Mouse (Mus musculus) layer of hippocampus, adult 6 months (tissue): ENCODE results near the gene Hp. TPM values are rescaled to one million over a fixed set of nuclear protein-coding genes. Genes with fewer than 3 reads are reported as not detected.

ENCODE experiments used
- long read RNA-seq, 2 experiments: library from polyadenylated mRNA; unstranded; transcript quantifications; one replicate each; pipeline ENCODE4 v2.0.0; 2019 to 2020
- polyA plus RNA-seq: library from polyadenylated mRNA; unstranded; fragments of <200 nt; fragmentation: Nextera tagmentation; gene quantifications from 2 replicates; pipeline ENCODE4 v1.2.3, GENCODE M21; 2021

Hp gene
- 0.31 and 0.34 TPM in 2 replicates for polyA plus RNA-seq
- long read RNA-seq, experiment 1, result 0 reads
- long read RNA-seq, experiment 2, partial matches to known transcripts, result 1 of 1 reads
- long read RNA-seq, experiment 2, other reads (novel, unspliced or antisense), result 0 of 1 reads

DNA sequence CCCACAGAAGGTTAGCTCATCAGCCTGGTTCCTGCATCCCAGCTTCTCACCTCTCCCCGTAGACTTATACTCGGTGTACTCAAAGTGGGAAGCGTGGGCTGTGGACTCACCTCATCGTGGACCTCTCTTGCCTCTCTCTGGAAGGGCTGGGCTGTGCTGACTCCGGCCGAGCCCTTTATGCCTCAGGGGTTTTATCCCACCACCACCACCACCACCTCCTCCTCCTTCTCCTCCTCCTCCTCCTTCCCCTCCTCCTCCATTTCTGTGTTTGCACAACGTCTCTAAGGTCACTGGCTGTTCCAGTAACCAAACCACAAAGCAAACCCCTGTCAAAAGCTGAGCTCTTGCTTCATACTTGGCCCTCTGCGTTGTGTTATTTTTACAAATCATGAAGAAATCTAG is at the start of gene Hp:
TSS of gene Hp (minus strand) at position 273 of the 402 bp plus-strand sequence.

DNA sequence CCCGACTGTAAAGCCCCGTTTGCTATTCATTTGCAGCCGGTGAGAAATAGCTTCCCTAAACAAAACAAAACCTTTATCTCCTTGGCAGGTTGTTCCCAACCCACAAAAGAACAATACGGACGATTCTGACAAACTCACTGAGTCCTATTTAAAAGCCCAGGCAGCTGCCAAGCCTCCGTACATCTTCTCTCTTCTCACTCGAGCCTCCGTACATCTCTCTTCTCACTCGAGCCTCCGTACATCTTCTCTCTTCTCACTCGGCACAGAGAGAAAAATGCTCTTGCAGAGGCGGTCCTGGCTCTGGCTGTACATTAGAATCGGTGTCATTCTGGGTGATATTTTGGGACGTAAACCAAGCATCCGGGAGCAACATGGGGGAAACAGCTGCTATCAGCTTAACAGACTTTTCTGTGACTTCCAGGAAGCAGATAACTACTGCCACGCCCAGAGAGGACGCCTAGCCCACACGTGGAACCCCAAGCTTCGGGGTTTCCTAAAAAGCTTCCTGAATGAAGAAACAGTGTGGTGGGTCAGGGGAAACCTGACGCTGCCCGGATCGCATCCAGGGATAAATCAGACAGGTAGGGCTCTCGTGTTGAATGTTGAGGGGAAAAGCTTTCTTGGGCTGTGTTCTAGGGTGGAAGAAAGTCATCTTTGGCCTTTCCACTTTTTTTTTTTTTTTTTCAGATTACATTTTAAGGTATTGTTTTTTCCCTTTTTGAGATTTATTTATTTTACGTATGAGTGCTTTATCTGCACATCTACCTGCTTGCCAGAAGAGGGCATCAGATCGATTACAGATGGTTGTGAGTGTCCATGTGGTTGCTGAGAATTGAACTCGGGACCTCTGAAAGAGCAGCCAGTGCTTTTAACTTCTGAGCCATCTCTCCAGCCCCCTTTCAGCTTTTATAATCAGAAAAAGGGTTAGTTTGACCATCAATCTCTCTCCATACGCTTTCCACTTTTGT is 35.6 kb upstream of the Hp start, which contains the start of gene Pkd1l3:
TSS of gene Pkd1l3 (plus strand) at position 275 of the 968 bp plus-strand sequence.

DNA sequence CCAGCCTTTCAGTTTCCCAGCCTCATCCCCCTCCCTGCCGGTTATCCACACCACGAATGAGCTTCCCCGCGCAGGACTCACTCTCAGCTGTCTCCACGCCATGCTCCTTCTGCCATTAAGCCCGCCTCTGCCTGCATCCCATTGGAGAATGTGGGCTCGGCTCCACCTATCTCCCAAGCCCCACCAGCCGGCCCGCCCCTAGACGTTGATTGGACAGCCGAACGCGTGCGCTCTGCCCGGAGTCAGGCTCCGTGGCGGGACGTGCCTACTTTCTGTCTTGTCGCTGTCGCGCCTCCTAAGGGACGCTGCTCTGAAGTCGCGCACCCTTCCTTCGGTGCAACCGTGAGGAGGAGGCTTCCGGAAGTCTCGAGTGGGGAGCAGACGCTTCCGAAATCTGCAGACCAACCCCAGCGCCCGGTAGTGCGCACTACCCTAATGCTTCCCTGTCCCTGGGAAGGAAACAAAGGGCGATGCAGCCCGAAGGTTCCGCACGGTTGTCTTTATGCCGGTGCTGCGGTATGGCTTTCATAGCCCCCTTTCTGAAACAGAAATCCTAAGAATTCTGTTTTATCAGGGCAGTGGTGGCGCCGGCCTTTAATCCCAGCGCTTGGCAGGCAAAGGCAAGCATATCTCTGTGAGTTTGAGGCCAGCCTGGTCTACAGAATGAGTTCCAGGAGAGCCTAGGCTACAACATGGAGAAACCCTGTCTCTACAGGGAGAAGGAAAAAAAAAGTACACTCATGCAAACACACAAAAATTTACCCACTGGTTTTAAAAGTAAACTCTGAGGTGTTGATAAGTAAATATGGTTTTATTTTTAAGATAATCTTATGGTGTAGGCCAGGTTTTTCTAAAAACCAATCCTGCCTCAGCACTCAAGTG is 29.5 kb upstream of the Hp start, which contains the start of gene Dhodh:
TSS of gene Dhodh (minus strand) at position 403 of the 882 bp plus-strand sequence.

DNA sequence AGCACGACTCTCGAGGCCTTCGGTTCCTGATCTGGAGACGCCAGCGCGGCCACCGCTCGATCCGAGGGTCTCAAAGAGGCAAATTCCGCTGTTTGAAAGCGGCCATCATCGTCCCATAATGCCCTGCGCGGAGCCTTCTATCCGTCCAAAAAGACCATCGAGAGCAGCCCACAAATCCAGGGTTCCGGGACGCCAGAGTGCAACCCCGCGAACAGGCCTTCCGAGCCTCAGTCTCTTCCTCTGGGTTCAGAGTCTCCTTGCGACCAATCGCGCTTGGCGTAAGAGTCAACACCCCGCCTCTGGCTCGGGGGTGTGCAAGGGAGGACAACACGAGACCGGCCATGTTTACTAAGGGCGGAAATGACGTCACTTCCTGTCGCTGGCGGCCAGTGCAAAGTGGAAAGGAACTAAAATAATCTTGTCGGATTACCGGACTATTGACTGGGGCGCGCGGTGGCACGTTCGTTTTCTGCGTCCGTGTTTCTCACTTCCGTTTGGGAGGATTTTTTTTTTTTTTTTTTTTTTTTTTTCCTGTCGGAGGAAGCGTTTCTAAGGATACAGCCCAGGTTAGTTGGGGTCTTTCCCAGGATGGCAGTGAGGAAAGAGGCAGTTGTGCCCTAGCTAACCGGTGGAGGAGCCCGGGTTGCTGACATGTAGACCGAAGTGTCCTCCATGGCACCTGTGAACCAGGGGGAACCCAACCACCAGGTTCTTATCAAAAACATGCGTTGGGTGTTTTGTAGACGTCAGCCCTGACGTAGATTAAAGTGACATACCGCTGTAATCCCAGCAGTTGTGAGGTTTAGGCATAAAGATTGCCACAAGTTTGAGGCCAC is 13.3 kb downstream of the Hp start, which contains the start of the genes Dhx38 and Txnl4b:
TSS of gene Dhx38 (minus strand) at position 364 of the 836 bp plus-strand sequence.
TSS of gene Txnl4b (plus strand) at position 395 of the 836 bp plus-strand sequence.

Other genes with a start within 250 kb of the Hp start
- 0.09 and 0.10 TPM in 2 replicates for gene Pmfbp1, start 85.1 kb downstream of the Hp start, polyA plus RNA-seq
- 6.8 and 7.5 TPM in 2 replicates for gene Dhx38, start 13.3 kb downstream of the Hp start, polyA plus RNA-seq
- 39.7 and 61.6 TPM in 2 replicates for gene Txnl4b, start 13.3 kb downstream of the Hp start, polyA plus RNA-seq
- gene Dhodh, start 29.5 kb upstream of the Hp start, polyA plus RNA-seq, result 21.1 and 24.5 TPM in 2 replicates
- 0.34 and 0.65 TPM in 2 replicates for gene Pkd1l3, start 35.3 kb upstream of the Hp start, polyA plus RNA-seq
- 82.3 and 82.8 TPM in 2 replicates for gene Ist1, start 114.1 kb upstream of the Hp start, polyA plus RNA-seq
- 7.7 and 9.5 TPM in 2 replicates for gene Zfp821, start 126.4 kb upstream of the Hp start, polyA plus RNA-seq
- 2.1 and 2.2 TPM in 2 replicates for gene Atxn1l, start 158.6 kb upstream of the Hp start, polyA plus RNA-seq
- 19.0 and 20.4 TPM in 2 replicates for gene Ap1g1, start 199.4 kb upstream of the Hp start, polyA plus RNA-seq